Mouse (Mus musculus) kidney, postnatal 25 days (tissue): ENCODE measurements around the gene Scn8a.

Source experiments
- DNase-seq, 2 experiments: peaks; one replicate each; pipeline ENCODE4 v3.0.0; 2021; ENCODE audit warnings: mixed read lengths in 2 of 2

The Scn8a gene

GRCm38 (mm10) chr15:101075150-101075549, 205.5 kb downstream of the Scn8a start:
- DNase-seq, result peak; percentile 86 to 90

DNA sequence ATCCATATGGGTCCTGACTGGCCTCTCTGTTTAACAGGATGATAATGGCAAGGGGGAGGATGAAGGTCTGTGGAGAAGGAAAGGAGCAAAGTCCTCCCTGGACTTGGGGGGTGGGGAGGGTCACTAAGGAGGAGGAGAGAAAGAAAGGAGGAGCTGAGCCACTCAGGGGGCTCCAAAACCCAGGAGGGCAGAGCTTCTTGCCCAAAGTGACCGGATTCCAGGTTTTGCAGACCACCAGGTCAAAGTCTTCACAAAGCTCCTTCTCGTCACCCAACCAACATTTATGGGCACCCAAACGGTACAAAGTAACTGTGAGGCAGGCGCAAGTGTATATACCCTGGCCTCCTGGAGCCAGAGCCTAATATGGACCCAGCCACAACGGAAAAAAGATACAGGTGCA, 206.0 kb downstream of the Scn8a start:
- DNase-seq, result peak; percentile 44 to 72

- peak; percentile 54 to 74 for DNase-seq
Measured at GRCm38 (mm10) chr15:101076071-101077000, 206.7 kb downstream of the Scn8a start.

DNA sequence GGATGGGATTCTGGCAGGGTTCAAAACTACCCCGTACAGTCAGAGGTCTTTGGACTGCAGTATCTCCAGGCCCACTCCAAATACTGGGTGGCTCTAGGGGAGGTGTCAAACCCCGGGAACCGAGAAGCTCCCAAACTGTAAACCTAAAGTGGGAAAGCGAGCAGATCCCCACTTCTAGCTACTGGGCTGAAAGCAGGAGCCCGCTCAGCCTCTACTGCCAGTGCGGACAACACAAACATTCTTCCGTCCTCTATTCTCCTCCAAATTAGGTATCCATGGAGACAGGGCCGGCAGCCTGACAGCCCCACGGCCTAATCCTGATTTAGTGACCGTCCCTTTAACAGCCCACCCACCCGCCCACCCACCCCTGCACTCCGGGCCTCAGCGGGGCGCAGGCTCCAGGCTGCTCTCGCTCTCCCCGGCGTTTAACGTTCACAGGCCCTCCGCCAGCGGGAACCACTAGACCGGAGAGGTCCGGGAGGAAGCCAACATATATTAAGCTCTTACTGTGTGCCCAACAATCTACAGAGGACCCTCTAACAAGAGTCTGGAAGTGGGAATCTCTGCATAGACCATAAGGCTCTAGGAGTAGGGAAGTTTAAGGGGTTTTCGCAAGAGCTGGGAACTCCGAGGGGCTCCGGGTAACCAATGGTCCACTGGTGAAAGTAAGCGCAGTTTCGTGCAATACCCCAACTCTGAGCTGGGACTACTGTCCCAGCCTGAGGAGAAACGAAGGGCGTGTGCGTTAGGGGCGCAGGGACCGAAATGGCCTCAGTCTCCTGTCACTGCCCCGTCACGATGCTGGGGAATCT, 207.5 kb downstream of the Scn8a start:
- DNase-seq, result peak; percentile 46 to 62

- peak; percentile 57 to 82 for DNase-seq
Measured at GRCm38 (mm10) chr15:101077813-101078730, 208.4 kb downstream of the Scn8a start, which contains the start of gene Fignl2. Fignl2 (minus strand) TSS chr15:101078567.

- DNase-seq, result peak; percentile 93 to 98
Measured at GRCm38 (mm10) chr15:101078731-101079156, 209.1 kb downstream of the Scn8a start.

DNA sequence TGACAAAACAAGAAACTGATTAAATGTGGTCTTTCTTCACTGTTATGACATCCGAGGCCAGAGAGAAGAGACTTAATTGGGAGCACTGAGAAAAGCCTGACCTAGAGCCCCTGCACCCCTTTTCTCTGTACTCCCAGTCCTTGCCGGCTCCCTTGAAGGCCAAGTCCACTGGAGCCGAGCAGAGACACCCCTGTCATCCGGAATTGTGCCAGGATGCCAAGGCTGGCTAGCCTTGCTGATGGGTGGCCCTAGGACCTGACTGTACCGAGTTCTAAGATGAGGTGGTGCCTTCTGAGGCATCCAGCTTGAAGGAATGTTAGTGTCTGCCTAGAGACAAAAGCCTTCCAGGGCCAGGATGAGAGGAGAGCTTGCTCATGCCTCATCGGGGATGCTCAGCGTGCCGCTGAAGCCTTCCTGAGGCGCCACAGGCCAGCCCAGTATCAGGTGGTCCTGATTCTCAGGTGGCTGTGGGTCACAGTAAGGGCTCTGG, 210.4 kb downstream of the Scn8a start:
- no peak for DNase-seq

DNA sequence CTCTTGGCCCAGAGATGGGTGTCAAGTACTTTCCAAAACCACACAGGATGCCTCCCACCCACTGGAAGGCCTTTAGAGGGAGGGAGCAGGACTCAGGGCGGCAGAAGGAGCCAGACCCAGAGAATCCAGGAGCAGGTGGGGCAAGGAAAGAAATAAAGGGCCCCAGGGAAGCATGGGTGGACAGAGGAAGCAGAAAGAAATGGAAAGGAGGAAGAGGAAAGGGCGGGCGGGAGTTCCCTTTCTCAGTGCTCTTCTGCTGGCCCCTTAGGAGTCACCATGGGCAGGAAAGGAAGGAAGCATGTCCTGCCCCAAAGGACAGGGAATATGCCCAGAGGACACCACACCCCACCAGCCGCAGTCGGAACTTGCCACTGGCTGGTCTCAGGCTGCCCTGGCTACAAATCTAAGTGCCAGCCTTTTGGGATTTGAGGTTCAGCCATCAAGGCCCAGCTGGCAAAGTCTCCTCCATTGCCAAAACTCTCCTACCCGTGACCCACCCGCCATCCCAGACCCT, 211.4 kb downstream of the Scn8a start:
- DNase-seq, result no peak

DNA sequence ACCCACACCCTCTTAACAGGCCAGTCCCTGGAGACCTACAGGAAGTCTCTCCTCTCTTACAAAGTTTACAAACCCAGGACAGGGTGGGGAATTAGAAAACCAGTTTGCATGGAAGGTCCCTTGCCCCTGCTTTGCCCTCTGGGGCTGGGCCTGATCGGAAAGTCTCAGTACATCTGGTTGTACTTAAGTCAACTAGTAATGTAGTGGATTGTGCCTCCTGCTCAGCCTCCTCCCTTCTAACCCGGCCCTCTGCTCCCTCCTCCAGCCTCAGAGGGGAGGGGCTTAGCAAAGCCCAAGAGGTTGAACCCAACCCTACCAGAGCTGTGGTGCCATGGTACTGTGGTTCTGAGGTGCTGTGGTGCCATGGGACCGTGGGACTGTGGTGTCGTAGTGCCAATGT, 212.6 kb downstream of the Scn8a start:
- peak in 1 of 2 experiments; percentile 63 for DNase-seq

GRCm38 (mm10) chr15:101084499-101084898, 214.8 kb downstream of the Scn8a start:
- no peak for DNase-seq

GRCm38 (mm10) chr15:101086451-101086850, 216.8 kb downstream of the Scn8a start:
- no peak for DNase-seq

- peak; percentile 76 to 88 for DNase-seq
Measured at GRCm38 (mm10) chr15:101086956-101087355, 217.3 kb downstream of the Scn8a start.

DNA sequence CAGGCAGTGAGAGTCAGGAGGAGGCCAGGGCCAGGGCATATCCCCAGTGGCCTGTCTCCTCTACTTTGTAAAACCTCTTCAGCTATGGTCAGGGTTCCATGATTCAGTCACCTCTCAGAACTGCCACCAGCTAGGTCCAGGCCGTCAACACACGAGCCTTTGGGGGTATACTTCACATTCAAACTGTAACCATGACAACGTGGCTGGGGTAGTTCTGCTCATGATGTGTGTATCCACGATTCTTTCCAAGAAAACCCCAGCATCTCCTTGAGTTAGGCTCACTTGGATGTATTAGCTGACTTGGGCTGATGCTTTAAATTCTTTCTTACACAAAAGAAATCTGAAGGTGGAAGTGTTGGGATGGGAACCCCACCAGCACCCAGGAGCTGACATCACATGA, 218.6 kb downstream of the Scn8a start:
- no peak for DNase-seq

- no peak for DNase-seq
Measured at GRCm38 (mm10) chr15:101091551-101091950, 221.9 kb downstream of the Scn8a start.

DNA sequence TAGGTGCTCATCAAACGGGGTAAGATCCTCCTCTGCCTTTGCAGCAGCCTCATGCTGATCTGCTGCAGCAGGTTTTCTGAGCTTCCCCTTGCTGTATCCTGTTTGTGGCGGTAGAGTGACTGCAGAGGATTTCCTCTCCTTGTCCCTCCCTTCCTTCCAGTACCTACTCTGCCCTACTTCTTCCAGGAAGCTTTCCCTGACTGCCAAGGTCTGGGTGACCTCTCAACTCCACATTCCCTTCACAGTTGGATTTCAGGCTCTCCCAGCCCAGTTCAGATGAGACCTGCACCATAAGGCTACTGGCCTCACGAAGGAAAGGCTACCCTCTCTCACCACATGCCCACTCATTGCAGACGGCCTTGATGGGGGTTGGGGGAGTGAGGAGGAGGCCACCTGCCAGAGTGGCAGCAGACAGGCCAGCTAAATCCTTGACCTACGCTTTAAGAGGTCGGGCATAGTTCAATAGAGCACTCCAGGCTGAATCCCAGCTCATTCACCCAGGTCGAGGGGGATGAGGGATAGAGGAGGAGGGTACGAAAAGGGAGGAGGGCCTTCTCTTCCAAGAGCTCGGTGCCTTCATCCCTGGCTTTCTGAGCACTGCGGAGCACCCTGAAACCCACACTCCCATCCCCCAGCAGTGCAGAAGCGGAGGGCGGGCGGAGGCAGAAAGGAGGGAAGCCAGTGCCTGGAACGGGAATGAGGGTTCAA, 222.6 kb downstream of the Scn8a start:
- DNase-seq, result peak in 1 of 2 experiments; percentile 58

- peak; percentile 75 to 92 for DNase-seq
Measured at GRCm38 (mm10) chr15:101092829-101093648, 223.4 kb downstream of the Scn8a start.

DNA sequence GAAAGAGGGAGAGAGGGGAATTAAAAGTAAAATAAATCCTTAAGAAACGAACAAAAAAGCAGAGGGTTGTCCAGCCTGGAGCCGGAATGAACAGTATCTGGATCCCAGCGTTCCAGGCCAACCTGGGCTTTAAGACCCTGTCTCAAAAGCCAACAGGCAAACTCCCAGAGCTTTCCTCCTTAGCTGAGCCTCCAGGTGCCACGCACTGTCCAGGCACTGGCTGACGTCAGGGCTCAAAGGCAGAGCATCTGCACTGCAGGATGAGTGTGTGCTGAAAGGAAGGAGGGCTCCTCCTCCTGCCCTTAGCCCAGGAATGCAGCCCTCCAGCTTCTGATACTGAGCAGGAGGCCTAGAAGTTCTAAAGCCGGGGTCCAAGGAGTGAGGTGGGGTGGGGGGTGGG, 224.3 kb downstream of the Scn8a start:
- DNase-seq, result no peak

GRCm38 (mm10) chr15:101094979-101095378, 225.3 kb downstream of the Scn8a start:
- DNase-seq, result no peak

- no peak for DNase-seq
Measured at GRCm38 (mm10) chr15:101095392-101095791, 225.7 kb downstream of the Scn8a start.
